Mouse (Mus musculus) hindlimb bud, embryonic 11.5 days (tissue): ENCODE measurements around the gene Erc2.

Experiments
- DNase-seq: peaks from one replicate; pipeline ENCODE4 v3.0.0-alpha.2; 2012; ENCODE audit warnings: low read depth, low spot score; ENCODE audit errors: extremely low spot score

Gene Erc2

DNA sequence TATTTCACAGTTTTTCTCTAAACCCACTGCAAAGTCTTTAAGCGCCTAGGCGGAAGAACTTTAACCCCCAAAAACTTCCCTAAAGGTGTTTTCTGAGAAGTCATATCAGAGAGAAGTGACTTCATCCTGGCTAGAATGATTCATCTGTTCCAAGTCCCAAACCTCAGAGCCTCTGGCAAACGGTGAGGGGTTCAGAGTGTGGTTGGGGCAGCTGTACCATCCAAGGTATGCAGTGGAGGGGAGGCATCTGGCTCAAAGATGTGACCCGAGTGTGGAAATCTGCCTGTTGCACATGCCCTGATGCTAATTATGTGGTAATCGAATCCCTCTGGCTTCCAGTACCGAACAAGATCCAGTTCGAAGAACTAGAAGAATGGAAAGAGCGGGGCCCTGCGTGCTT lies 137.8 kb downstream of the Erc2 start:
- no peak for DNase-seq

DNA sequence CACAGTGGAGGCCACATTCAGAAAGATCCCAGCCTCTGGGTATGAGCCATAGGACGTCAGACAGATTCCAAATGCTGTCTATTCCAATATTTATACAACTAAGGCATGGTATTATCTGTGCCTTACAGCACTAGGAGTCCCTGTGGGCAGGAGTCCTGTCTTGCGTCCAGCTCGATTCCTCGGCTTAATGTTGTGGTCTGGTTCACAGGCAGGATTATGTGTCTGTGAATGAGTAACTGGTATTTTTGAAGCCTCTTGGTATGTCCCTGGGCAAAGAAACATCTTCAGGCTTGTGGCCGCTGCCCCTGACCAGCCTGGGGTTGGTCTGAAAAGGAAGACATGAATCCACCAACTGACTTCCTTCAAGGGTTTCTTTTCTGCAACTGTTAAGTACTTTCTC lies 153.1 kb downstream of the Erc2 start:
- no peak for DNase-seq

DNA sequence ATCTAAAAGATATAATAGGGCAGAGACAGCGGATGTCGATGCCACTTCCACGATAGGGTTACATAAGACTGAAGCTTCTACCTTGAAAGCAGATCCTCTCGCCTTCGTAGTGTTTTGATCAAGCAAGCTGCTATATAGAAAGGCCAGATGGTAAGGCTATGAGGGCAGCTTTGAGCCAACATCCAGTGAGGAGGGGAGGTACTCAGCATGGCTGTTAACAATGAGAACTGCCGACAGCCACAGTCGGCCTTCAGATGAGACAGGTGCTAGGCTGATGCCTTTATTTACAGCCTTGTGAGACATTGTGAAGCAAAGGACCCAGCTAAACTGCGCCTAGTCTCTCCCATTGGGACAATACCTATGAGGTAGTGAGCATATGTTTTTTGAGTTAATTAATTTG lies 156.3 kb downstream of the Erc2 start:
- DNase-seq: no peak

DNA sequence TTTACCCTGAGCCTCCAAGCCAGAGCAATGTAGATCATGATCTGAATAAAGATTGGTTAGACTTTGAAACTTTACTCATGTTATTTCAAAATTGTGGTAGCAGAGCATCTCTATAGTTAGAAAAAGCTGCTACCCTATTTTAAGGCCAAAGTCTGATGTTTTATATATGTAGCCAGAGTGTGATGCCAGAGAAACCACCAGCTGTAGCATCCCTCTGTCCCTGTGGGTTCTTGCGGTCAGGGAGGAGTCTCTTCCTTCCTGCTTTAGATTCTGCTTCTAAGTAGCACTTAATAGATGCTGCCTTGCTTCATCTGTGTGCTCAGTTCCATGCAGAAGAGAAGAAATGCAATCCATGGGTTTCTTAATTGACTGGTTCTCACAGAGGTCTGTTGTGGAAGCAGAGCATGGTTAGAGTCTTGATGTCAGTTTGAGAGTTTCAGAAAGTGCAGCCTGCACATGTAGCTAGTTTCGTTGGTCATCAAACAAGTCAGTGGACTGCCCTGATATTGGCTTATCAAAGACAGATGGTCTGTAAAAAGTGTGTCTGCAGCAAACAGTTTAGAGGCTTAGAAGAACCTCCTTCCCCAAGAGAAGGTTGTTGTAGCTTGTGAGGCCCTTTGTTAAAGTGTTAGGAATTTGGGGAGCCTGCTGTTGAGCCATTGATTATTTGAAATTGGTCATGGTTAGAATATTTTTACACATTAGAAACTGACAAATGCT lies 156.9 kb downstream of the Erc2 start:
- no peak for DNase-seq

- no peak for DNase-seq
These were observed 159.0 kb downstream of the Erc2 start for GRCm38 (mm10) chr14:27781221-27781620.

- no peak for DNase-seq
These were observed 162.6 kb downstream of the Erc2 start for GRCm38 (mm10) chr14:27784826-27785225.

GRCm38 (mm10) chr14:27785562-27785961 lies 163.3 kb downstream of the Erc2 start:
- no peak for DNase-seq

DNA sequence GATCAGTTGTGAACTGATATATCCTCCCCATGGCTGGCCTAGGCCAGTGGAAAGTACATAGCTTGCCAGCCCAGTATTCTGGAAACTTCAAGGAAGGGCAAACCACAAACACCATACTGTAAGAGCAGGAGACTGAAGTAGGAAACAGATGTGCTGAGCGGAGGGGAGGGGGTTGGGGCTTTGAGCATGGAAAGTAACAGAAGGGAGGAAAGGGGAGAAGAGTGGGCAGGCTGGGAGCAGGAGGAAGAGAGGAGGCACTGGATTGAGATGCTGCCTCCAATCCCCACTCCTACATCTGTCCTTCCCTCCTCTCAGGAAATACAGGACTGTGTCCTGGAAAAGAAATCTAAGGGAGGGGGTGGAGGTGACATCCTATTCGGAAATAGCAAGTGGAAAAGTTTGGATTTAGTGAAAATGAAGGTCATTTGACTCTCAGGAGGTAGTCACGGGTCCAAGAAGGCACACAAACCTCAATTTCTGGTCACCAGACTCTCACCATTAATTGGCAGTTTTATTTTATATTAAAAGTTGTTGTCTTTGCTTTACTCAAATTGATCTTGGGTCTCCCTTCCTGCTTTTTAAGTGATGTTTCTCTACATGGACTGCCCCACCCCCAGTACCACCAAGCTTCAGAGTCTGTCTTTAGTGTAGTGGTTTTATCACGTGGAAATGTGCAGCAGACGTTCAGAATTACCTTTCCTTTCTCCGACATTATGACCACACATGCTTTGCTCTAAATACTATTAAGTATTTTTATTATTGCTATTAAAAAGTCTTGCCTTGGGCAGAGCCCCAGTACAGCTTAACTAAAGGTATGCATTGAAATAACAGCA lies 167.1 kb downstream of the Erc2 start:
- DNase-seq: no peak

- DNase-seq: no peak
These were observed 176.1 kb downstream of the Erc2 start for GRCm38 (mm10) chr14:27798184-27798934.

GRCm38 (mm10) chr14:27800766-27801165 lies 178.5 kb downstream of the Erc2 start:
- DNase-seq: no peak

GRCm38 (mm10) chr14:27803961-27804360 lies 181.7 kb downstream of the Erc2 start:
- DNase-seq: no peak

GRCm38 (mm10) chr14:27805064-27805463 lies 182.8 kb downstream of the Erc2 start:
- DNase-seq: no peak

DNA sequence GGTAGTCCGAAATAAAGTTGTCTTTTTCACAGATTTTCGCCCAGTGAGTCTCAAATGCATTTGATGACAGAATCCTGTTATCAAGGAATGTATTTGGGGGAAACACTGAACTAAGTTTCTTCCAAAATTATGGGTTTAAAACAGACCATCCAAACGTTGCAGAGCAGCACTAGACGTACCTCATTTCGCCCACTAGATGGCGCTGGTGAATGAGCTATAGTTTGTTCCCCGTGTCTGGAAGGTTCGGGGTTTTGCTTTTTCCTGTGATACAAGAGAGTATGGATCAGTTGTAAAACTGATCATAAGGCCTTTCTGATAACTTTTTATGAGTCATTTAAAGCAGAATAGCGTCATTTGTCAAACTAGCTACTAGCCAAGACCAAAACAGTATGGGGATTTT lies 185.9 kb downstream of the Erc2 start:
- DNase-seq: peak; percentile 64

- peak; percentile 35 for DNase-seq
These were observed 186.4 kb downstream of the Erc2 start for GRCm38 (mm10) chr14:27808523-27809114.

DNA sequence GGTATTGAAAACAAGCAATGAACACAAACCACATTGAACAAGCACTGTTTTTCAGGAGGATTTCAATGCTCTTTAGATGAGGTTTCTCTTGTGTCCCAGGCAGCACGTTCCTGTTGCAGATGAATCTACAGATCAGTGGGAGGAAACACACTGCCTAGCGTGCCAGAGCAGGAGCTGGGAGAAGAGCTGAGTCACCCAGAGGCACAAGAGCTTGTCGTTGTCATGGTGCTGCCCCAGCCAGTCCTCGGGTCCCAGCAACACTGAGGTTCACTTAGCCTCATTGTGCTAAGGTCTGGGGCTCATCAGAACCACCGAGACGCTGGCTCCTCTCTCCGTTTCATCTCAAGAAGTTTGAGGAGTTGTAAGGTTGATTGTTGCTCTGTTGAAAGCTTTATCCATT lies 188.6 kb downstream of the Erc2 start:
- no peak for DNase-seq

DNA sequence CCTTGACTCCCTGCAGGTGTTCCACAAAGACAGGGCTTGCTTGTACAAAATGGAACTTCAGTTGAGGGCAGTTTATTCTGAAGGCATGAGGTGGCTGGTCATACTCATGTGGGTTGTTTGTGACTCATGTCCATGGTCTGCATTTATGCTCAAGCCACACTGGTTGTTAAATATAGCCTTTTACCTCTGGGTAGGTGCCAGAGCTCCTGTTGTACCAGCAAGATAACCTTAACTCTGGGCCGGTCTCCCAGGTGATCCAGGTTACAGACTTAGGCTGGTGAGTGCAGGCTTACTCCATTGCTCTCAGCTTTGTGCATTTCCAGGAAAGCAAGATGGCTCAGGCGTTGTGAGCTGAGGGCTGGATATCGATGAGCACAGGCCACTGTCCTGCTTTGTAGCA lies 189.4 kb downstream of the Erc2 start:
- no peak for DNase-seq

DNA sequence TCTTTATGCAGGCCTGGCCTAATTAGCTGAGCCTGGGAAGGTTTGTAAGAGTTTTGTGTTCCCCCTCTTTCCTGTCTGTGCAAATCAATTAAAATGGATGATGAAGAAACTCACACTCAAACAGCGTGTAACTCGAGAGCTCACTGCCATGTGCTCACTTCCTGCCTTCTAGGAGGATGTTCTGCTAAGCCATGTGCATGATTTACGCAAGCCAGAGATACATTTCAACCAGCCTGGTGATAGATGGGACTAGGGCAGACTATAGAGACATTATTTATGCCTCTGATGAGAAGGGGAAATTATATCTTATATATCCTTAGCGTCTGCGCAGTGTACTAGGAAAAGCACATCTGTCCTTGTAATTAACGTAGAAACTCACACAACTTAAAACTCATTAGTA lies 193.5 kb downstream of the Erc2 start:
- DNase-seq: no peak

GRCm38 (mm10) chr14:27818986-27819385 lies 196.8 kb downstream of the Erc2 start:
- no peak for DNase-seq

DNA sequence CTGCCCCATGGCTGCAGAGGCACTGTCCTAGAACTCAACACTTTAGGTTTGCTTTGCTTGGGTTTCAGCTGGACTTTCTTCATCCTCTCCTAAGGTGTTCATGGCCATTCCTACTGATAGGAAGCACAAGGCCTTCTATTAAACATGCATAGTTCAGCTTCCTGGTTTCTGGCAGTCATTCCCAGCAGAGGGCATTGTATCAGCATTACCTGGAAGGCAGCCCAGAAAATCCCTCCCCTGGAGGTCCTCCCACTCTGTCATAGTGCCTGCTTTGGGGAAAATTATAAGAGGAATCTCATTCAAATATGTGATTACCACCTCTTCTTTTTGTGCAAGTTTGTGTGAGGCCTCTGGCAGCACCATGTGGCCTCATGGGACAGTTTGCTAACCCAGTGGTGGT lies 199.6 kb downstream of the Erc2 start:
- DNase-seq: no peak

DNA sequence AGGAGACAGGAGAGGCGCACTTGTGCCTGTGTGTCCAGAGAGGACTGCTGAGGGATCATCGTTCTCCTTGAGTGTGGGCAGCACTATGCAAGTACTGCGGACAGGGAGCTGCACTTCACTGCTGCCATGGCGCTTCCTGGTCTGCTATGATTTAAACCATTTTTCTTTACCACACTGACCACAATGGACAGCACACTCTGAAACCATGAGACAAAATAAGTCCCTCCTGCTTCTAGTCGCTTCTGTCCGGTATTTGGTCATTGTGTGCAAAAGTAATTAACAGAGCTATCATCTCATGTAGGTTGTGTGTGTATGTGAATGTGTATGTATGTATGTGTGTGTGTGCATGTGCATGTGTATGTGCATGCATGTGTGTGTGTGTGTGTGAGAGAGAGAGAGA lies 200.3 kb downstream of the Erc2 start:
- DNase-seq: no peak

DNA sequence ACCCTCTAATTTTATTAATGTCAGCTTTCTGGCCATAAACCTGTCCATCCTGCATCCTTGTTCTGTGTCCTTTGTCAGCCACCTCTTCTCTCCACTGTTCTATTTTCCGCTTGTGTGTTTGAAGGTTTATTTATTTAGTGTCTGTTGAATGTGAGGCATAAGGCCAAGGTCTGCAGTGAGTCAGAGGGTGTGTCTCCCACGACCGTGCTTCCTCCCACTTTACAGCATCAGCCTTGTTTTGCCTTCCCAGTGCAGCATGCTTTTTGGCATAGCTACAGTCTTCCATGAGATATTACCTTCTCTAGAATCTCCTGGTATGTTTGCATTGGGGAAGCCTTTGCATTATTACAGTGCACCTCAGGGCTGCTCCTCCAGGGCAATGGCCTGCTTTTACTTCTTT lies 200.8 kb downstream of the Erc2 start:
- DNase-seq: no peak
